Mouse (Mus musculus): ENCODE data around the gene Msl3l2. TPM values are rescaled to one million over a fixed set of nuclear protein-coding genes. Genes with fewer than 3 reads are reported as not detected.
A peak's percentile ranks its signal among the peaks of the same experiment; 100 is the strongest.

The Msl3l2 gene
- polyA plus RNA-seq, 1 experiment from 2014 or later: 7.2 TPM

DNA sequence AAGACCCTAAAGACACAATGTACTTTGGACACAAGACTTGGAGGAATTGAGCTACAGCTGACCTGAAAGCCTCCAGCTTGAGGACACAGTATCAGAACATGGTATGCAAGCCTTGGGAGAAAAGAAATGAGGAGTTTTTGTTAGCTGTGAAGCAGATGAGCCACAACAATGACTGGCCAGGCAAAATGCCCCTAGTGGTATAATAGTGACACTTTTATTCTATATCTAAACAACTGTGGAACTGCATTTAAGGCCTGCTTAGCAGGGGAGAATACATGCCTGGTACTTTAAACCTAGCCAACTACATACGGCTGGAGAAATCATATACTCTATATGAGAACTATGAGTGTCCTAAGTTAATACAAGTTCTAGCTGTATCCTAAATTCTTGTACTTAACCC lies 20.3 kb downstream of the Msl3l2 start:
- Histone ChIP-seq H3K4me2 (replicated peaks; ENCODE audit: low read depth, low read length) (no peak overlapping the region), H3K27ac (ENCODE audit: low read length) (no peak overlapping the region), H3K4me1 (ENCODE audit: insufficient read depth, low read depth, low read length) (no peaks in the 10 kb centered on the region), H3K4me3 (ENCODE audit: low read depth, low read length) (no peak overlapping the region), H3K9me3 (ENCODE audit: low read length) (no peaks in the 10 kb centered on the region), H3K9ac (replicated peaks; ENCODE audit: low read depth) (no peak overlapping the region), H3K36me3 (ENCODE audit: insufficient read depth, low read length) (no peaks in the 10 kb centered on the region), H3K27me3 (replicated peaks; ENCODE audit: insufficient read depth, low read length) (no peaks in the 10 kb centered on the region)
- no peak for DNase-seq (ENCODE audit: low spot score)
- TF ChIP-seq EP300 (IDR thresholded peaks at IDR 0.05) (no peak), CTCF (IDR thresholded peaks at IDR 0.05) (no peak; the same call in 1 of the 2 replicates)
- no peak for ATAC-seq
- WGBS: 79% methylated on average over 1 of the region's 1 CpGs

DNA sequence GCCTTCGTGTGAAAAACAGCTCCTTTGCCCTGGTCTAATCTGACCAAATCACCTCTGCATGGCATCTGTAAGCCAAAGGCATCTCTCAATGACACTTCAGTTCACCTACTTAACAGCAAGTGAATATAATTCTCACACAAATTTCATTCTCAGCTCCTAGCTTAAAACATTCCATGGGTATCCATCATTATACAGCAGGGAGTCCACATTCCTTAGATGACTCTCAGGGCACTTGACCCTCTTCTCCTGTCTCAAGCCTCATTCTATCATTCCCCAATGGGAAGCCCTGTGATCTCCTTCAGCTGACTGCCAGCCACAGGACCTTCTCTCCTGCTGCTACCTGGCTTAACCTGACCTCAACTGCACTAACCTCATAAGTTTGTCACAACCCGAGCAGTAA lies 22.9 kb downstream of the Msl3l2 start:
- DNase-seq (ENCODE audit: low spot score) (peak; percentile 16), ATAC-seq (peak; percentile 57; the same call in 1 of the 2 replicates)
- no peaks in the 10 kb centered on the region for H3K27me3 ChIP-seq (replicated peaks; ENCODE audit: insufficient read depth, low read length)
- no peaks in the 10 kb centered on the region for H3K4me1 ChIP-seq (ENCODE audit: insufficient read depth, low read depth, low read length)
- WGBS: 58% methylated on average over 2 of the region's 2 CpGs
- H3K36me3 ChIP-seq (ENCODE audit: insufficient read depth, low read length): no peaks in the 10 kb centered on the region
- H3K9me3 ChIP-seq (ENCODE audit: low read length): no peaks in the 10 kb centered on the region
- TF ChIP-seq CTCF (IDR thresholded peaks at IDR 0.05) (no peak), EP300 (IDR thresholded peaks at IDR 0.05) (peak; percentile 62; the same call in 1 of the 2 replicates)
- H3K4me3 ChIP-seq (ENCODE audit: low read depth, low read length): no peak overlapping the region
- no peak overlapping the region for H3K27ac ChIP-seq (ENCODE audit: low read length)
- H3K4me2 ChIP-seq (replicated peaks; ENCODE audit: low read depth, low read length): no peak overlapping the region
- no peak overlapping the region for H3K9ac ChIP-seq (replicated peaks; ENCODE audit: low read depth)

DNA sequence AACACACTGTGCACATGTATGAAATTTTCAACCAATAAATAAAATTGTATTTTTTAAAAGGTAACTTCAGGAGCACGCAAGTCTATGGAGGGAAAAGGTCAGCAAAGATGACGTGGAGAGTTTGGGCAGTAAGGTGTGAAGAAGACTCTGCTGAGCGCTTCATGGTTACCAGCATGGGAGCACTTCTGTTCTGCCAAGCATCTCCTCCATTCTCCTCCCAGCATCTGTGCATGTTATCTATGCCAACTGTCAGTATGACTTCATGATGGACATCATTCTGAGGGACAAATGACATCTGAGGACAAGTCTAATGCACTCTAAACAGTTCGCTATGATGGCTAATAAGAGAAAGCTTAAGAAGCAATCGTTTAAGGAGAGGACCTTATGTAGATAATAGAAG lies 30.5 kb downstream of the Msl3l2 start:
- DNase-seq (ENCODE audit: low spot score): no peak
- Histone ChIP-seq H3K36me3 (ENCODE audit: insufficient read depth, low read length) (no peaks in the 10 kb centered on the region), H3K4me1 (ENCODE audit: insufficient read depth, low read depth, low read length) (no peaks in the 10 kb centered on the region), H3K4me3 (ENCODE audit: low read depth, low read length) (no peak overlapping the region), H3K27ac (ENCODE audit: low read length) (no peak overlapping the region), H3K27me3 (replicated peaks; ENCODE audit: insufficient read depth, low read length) (no peaks in the 10 kb centered on the region), H3K9ac (replicated peaks; ENCODE audit: low read depth) (no peak overlapping the region), H3K4me2 (replicated peaks; ENCODE audit: low read depth, low read length) (no peak overlapping the region), H3K9me3 (ENCODE audit: low read length) (no peaks in the 10 kb centered on the region)
- 92% methylated on average over 5 of the region's 5 CpGs for WGBS
- ATAC-seq: no peak
- no peak for TF ChIP-seq EP300 (IDR thresholded peaks at IDR 0.05)
- no peak for TF ChIP-seq CTCF (IDR thresholded peaks at IDR 0.05)

GRCm38 (mm10) chr10:56148920-56149319 lies 42.2 kb downstream of the Msl3l2 start:
- TF ChIP-seq EP300 (IDR thresholded peaks at IDR 0.05): no peak
- TF ChIP-seq CTCF (IDR thresholded peaks at IDR 0.05): no peak
- Histone ChIP-seq H3K9ac (replicated peaks; ENCODE audit: low read depth) (no peak overlapping the region), H3K4me2 (replicated peaks; ENCODE audit: low read depth, low read length) (no peak overlapping the region), H3K27me3 (replicated peaks; ENCODE audit: insufficient read depth, low read length) (no peaks in the 10 kb centered on the region), H3K9me3 (ENCODE audit: low read length) (no peaks in the 10 kb centered on the region), H3K27ac (ENCODE audit: low read length) (no peak overlapping the region), H3K4me3 (ENCODE audit: low read depth, low read length) (no peak overlapping the region), H3K4me1 (ENCODE audit: insufficient read depth, low read depth, low read length) (no peaks in the 10 kb centered on the region), H3K36me3 (ENCODE audit: insufficient read depth, low read length) (no peaks in the 10 kb centered on the region)
- DNase-seq (ENCODE audit: low spot score) (no peak), ATAC-seq (no peak)
- WGBS: 94% methylated on average over 3 of the region's 3 CpGs

DNA sequence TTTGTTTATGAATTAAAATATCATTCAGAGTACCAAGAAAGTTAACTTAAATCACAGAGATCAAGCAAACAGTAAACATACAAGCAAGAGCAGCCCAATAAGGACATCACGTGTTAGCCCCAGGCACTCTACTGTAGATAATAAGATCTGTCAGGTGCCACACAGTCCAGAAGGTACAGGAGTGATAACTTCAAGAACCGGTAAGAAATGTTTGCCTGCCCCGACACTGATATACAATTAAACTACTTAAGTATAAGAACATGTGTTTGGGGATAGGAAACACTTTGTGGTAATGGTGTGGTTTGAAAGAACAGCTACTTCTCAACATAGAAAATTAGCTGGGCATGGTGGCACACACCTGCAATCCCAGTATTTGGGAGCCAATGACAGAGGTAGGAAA lies 50.2 kb downstream of the Msl3l2 start:
- no peak for ATAC-seq
- TF ChIP-seq EP300 (IDR thresholded peaks at IDR 0.05) (no peak), CTCF (IDR thresholded peaks at IDR 0.05) (no peak)
- Histone ChIP-seq H3K4me3 (ENCODE audit: low read depth, low read length) (no peak overlapping the region), H3K4me1 (ENCODE audit: insufficient read depth, low read depth, low read length) (no peaks in the 10 kb centered on the region), H3K27ac (ENCODE audit: low read length) (no peak overlapping the region), H3K4me2 (replicated peaks; ENCODE audit: low read depth, low read length) (no peak overlapping the region), H3K27me3 (replicated peaks; ENCODE audit: insufficient read depth, low read length) (no peaks in the 10 kb centered on the region), H3K9ac (replicated peaks; ENCODE audit: low read depth) (no peak overlapping the region), H3K9me3 (ENCODE audit: low read length) (no peaks in the 10 kb centered on the region), H3K36me3 (ENCODE audit: insufficient read depth, low read length) (no peaks in the 10 kb centered on the region)
- DNase-seq (ENCODE audit: low spot score): no peak
- WGBS: 86% methylated on average over 3 of the region's 3 CpGs

- DNase-seq (ENCODE audit: low spot score): no peak
- WGBS: 67% methylated on average over 3 of the region's 3 CpGs
- Histone ChIP-seq H3K9ac (replicated peaks; ENCODE audit: low read depth) (no peak overlapping the region), H3K9me3 (ENCODE audit: low read length) (no peaks in the 10 kb centered on the region), H3K36me3 (ENCODE audit: insufficient read depth, low read length) (no peaks in the 10 kb centered on the region), H3K4me3 (ENCODE audit: low read depth, low read length) (no peak overlapping the region), H3K27me3 (replicated peaks; ENCODE audit: insufficient read depth, low read length) (no peaks in the 10 kb centered on the region), H3K27ac (ENCODE audit: low read length) (no peak overlapping the region), H3K4me2 (replicated peaks; ENCODE audit: low read depth, low read length) (no peak overlapping the region), H3K4me1 (ENCODE audit: insufficient read depth, low read depth, low read length) (no peaks in the 10 kb centered on the region)
- no peak for ATAC-seq
- no peak for TF ChIP-seq CTCF (IDR thresholded peaks at IDR 0.05)
- no peak for TF ChIP-seq EP300 (IDR thresholded peaks at IDR 0.05)
Observed at GRCm38 (mm10) chr10:56158207-56158606, 51.5 kb downstream of the Msl3l2 start.

- Histone ChIP-seq H3K9me3 (ENCODE audit: low read length) (no peaks in the 10 kb centered on the region), H3K36me3 (ENCODE audit: insufficient read depth, low read length) (no peaks in the 10 kb centered on the region), H3K27ac (ENCODE audit: low read length) (no peak overlapping the region), H3K27me3 (replicated peaks; ENCODE audit: insufficient read depth, low read length) (no peaks in the 10 kb centered on the region), H3K4me2 (replicated peaks; ENCODE audit: low read depth, low read length) (no peak overlapping the region), H3K9ac (replicated peaks; ENCODE audit: low read depth) (no peak overlapping the region), H3K4me1 (ENCODE audit: insufficient read depth, low read depth, low read length) (no peaks in the 10 kb centered on the region), H3K4me3 (ENCODE audit: low read depth, low read length) (no peak overlapping the region)
- 90% methylated on average over 2 of the region's 2 CpGs for WGBS
- DNase-seq (ENCODE audit: low spot score) (no peak), ATAC-seq (no peak)
- TF ChIP-seq EP300 (IDR thresholded peaks at IDR 0.05) (no peak), CTCF (IDR thresholded peaks at IDR 0.05) (no peak)
Observed at GRCm38 (mm10) chr10:56158748-56159147, 52.0 kb downstream of the Msl3l2 start.
